Mouse (Mus musculus): ENCODE data around the gene Uqcc3.
"Not testable (repeated sequence)": the region's sequence is repeated elsewhere in the genome, so short reads cannot be mapped to it uniquely, and the experiment has no call there.

Gene Uqcc3

DNA sequence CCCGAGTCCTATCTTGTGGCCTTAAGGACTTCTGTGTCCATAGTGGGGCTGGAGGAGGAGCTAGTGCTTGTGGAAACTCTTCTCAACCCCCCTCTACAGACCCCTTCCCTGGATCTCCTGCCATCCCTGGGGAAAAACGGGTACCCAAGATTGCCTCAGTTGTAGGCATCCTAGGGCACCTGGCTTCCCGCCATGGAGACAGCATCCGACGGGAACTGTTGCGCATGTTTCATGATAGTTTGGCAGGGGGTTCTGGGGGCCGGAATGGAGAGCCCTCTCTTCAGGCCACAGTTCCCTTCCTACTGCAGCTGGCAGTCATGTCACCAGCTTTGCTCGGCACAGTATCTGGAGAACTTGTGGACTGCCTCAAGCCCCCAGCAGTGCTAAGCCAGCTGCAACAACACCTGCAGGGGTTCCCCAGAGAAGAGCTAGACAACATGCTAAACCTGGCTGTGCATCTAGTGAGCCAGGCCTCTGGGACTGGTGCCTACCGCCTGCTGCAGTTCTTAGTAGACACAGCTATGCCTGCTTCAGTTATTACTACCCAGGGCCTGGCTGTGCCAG is 14.8 kb upstream of the Uqcc3 start:
- no peak for DNase-seq (ENCODE audit: low spot score)

DNA sequence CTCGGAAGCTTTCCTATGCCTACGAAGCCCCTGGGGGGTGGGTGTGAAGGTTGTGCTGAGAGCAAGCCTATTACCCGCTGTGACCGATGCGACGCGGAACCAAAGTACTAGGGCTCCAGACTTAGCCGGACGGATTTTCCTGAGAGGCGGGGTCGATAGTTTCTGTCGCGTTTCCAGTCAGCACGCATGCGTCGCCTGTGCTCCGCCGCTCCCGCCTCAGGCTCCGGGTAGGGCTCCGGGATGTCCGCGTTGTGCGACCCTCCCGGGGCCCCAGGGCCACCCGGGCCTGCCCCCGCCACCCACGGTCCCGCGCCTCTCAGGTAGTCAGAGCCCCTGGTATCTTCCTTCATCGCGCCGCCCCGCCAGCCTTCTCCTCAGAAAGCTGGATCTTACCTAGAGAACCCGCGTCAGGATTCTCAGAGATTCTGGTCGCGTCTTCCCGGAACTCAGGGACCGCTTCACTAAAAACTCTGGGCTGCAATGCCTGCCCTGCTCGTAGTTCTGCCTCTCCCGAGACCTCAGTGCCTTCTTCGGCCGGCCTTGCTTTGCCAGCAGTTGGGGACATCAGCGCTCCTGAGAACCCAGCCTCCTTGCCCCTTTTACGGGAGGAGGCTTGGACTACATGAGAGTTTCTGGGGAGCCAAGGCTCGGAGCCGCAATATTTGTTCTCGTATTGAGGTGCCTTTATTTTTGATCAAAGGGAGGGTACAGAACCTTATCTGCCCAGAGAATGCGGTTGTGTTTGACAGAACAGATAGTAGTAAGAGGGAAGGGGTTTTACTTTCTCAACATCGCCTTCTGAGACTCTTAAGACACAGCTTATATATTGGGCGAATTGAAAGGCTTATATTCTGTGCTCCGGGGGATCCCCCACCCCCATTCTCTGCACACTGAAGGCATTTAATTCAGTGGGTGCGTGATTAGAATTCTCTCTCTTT is 12.4 kb upstream of the Uqcc3 start, which contains the start of gene Ints5:
Gene Ints5, plus strand, starts transcription at position 177 of the 938 bp plus-strand sequence.
- DNase-seq (ENCODE audit: low spot score), result peak; percentile 88

DNA sequence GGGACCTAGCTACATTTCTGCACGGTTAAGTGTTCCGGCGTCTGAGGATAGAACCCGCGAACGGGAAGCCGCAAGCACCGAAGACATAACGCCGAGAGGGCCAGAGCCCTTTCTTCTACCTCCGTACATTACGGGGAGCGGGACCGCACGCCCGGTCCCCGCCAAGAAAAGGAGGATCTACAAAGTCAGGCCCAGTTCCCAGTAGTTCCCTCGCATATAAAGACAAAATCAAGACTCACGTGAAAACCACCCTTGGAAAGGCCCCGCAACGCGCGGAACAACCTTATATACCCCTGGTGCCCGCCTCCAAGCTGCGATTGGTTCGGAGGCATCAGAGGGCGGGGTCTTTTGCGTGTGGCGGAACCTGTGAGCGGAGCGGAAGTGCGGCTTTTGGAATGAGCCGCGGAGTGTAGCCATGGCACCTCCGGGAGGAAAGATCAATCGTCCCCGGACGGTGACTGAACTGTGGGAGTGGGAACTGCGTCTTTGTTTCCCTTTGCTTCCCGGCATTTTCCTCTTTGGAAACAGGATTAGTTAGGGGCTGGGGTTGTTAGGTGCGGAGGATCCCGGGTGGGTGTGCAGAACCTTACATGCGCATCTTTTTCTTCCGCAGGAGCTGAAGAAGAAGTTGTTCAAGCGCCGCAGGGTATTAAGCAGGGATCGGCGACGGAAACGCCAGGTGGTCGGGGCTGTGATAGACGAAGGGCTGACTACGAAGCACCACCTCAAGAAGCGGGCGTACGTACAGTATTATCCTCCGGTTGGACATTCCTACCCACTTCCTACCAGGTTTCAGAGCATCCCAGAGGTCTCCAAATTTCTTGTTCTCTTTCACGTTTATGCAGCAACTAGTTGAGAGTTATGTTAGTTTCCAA is 8.0 kb upstream of the Uqcc3 start, which contains the start of the genes 1810009A15Rik and Gm49416:
Gene 1810009A15Rik, plus strand, starts transcription at position 343 of the 875 bp plus-strand sequence.
Gene Gm49416, plus strand, starts transcription at position 416 of the 875 bp plus-strand sequence.
- DNase-seq (ENCODE audit: low spot score), result peak; percentile 96

DNA sequence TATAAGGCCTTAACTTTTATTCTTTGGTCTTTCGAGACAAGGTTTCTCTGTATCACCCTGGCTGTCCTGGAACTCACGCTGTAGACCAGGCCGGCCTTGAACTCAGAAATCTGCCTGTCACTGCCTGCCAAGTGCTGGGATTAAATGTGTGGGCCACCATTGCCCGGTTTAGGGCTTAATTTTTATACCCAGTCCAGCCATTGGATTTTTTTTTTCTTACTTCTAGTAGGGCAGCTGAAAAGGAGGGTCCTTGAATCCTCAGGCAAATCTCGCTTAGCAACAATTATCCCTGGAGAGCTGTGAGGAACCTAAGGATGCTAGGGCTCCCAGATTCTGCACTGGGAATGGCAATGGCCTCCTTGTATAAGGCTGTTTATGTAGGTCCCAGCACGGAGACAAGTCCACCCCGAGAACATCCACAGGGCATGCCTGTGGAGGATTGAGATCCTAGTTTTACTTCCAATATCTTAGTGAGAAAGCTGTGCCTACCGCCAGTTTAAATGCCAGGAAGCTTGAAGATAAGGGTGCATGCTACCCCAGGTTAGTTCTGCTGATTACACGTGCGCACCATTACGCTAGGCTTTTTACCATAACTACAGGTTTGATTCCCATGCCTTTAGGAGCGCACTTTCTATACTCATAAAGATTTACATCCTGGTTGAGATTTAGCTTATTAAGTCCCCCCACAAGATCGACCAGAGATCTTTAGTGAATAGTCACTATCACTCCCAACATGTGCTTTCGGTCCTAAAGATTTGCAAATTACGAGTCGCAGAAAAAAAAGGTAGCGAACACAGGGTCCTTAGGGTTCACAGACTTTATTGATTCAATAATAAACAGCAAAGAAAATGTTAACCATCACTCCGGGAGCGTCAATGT is 7.1 kb upstream of the Uqcc3 start:
- DNase-seq (ENCODE audit: low spot score), result no peak

DNA sequence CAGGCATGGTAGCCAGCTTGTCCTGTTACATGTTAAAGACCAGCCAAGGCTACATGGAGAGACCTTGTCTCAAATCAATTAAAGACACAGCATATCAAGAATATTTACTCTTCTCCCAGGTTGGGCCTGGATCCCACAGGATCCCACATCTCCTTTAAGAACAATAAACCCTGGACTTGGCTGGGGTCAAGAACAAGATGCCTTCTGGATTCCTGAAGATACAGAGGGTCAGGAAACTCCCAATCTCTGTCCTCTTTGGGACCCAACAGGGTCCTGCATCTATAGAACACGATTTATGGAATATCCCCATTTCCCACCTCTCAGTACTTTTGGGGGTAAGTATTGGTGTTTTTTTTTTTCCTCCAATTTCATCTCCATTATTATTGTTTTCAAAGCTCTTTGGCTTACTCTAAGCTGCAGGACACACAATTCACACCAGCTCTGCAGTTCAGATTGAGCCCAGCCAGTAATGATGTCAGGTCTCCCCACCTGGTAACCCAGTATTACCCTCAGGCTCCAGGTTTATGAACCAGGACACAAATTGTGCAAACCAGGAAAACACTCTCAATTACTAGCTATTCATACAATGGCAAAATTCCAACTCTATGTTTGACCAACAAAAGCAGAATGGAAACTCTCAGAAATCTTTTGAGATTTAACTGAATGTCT is 6.3 kb upstream of the Uqcc3 start:
- DNase-seq (ENCODE audit: low spot score), result no peak

DNA sequence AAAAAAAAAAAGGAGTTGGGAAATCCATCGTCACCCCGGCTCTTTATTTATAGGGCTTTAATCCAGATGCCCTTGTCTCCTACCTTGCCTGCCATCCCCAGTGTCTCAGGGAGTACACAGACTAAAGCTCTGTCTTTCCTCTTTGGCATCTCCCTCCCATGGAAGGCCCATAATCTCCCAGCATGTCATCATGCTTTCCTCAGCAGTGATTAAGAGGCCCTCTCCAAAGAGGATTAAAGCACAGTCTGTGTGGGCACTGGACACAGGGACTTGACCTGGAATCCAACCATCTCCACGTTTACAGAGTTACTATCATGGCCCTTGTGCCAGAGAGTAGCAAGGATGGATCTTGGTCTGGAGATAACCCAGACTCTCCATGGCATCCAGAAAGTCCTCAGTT is 2.9 kb upstream of the Uqcc3 start, which contains the start of the genes Lbhd1 and Gm49403:
Gene Lbhd1, plus strand, starts transcription at position 117 of the 400 bp plus-strand sequence.
Gene Gm49403, plus strand, starts transcription at position 315 of the 400 bp plus-strand sequence.
- DNase-seq (ENCODE audit: low spot score), result no peak

DNA sequence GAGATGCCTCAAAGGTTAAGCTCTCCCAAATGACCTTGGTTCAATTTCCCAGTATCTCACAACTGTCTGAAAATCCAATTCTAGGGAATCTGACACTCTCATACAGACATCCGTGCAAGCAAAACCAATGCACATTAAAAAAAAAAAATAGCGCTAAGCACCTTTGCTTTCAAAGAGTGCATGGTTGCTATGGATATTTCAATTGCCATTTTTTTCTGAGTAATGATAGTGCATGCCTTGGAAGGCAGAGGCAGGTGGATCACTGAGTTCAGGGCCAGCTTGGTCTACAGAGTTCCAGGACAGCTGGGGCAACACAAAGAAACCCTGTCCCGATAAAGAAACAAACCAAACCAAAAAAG is 290 bp upstream of the Uqcc3 start:
- DNase-seq (ENCODE audit: low spot score), result no peak

DNA sequence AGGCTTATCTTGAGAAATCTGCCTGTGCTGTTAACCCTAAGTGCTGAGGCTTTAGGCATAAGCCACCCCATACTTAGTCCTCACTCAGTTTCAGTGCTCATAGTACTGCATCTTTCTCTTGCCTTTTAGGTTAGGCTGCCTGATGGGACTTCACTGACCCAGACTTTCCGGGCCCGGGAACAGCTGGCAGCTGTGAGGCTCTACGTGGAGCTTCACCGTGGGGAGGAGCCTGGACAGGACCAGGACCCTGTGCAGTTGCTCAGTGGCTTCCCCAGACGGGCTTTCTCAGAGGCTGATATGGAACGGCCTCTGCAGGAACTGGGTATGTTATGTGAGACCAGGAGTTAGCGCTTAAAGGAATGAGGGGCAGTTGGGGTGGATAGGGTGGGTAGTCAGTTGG is 5.7 kb downstream of the Uqcc3 start:
- no peak for DNase-seq (ENCODE audit: low spot score)

DNA sequence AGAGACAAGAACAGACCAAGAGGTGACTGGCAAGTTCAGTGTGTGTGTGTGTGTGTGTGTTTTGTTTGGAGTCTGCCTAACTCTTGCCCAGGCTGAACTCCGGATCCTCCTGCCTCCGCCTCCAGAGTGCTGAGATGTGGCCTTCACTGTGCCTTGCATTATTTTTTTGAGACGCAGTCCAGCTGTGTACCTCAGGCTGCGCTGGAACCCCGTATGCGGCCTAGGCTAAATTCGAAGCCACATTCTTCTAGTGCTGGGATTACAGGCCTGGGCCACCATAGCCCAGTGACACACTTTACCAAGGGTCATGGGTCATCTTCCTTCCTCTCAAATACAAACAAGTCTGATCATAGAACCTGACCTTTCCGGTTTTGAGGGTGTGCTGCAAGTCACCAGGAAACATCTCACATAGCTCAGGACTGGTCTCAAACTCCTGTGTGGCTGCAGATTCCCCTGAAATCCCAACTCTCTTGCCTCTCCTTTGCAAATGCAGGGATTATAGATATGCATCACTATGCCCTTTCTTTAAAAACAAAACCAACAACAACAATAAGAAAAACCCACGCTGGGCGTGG is 8.4 kb downstream of the Uqcc3 start:
- peak; percentile 68 for DNase-seq (ENCODE audit: low spot score)

DNA sequence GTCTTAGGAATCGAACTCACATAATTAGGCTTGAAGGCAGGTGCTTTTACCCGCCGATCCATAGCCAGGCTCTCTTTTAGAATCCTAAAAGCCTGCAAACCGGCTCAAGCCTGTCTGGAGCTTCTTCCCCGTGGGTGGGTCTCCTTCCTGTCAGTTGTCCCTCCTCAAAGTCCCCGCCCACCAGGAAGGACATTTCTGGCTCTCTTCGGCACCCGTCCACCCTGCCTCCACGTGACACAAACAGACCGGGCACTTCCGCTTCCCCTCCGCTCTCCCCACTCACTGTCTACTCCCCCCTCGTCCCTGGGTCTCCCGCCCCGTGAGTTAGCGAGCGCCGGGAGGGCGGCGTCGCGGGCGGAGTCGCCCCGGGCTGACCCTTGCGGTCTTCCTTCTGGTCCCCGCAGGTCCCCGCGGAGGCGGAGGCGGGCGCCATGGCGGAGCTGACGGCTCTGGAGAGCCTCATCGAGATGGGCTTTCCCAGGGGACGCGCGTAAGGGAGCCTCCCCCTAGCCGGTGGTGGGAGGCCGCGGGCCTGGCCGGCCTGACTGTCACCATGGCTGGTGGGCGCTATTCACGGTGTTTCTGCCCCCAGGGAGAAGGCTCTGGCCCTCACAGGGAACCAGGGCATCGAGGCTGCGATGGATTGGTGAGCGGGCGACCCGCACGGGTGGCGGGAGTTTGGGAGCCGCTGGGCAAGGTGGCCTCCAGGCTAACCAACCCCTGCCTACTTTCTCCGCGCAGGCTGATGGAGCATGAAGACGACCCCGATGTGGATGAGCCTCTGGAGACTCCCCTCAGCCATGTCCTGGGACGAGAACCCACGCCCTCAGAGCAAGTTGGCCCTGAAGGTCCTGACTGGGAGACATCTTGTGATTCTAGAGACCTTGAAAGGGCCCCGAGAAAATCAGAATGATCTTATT is 9.2 kb downstream of the Uqcc3 start, which contains the start of gene Ubxn1:
Gene Ubxn1, plus strand, starts transcription at position 230 of the 920 bp plus-strand sequence.
- peak; percentile 99 for DNase-seq (ENCODE audit: low spot score)

DNA sequence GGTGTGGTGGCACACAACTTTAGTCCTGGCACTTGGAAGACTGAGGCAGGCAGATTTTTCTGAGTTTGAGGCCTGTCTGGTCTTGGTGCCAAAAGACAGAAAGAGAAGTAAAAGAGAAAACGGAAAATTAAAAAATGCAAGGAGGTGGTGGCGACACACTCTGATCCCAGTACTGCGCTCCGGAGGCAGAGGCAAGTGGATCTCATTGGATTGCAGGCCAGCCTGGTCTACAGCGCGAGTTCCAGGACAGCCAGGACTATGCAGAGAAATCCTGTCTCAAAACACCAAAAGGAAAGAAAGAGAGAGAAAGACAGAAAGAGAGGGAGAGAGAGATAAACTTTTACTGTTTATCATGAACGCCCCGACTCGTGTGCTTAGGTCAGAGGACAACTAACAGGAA is 9.9 kb downstream of the Uqcc3 start:
- no peak for DNase-seq (ENCODE audit: low spot score)

DNA sequence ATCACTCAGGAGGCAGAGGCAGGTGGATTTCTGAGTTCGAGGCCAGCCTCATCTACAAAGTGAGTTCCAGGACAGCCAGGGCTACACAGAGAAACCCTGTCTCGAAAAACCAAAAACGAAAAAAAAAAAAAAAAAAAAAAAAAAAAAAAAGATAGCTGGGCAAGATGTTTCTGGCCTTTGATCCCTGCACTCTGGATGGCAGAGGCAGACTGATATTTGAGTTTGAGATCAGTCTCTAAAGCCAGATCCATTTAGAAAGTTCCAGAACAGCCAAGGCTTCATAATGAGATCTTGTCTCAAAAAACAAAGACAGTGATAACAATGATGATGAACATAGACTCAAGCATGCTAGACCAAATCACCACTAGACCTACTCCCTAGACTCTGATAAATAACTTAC is 10.3 kb downstream of the Uqcc3 start:
- not testable (repeated sequence) for DNase-seq (ENCODE audit: low spot score)

DNA sequence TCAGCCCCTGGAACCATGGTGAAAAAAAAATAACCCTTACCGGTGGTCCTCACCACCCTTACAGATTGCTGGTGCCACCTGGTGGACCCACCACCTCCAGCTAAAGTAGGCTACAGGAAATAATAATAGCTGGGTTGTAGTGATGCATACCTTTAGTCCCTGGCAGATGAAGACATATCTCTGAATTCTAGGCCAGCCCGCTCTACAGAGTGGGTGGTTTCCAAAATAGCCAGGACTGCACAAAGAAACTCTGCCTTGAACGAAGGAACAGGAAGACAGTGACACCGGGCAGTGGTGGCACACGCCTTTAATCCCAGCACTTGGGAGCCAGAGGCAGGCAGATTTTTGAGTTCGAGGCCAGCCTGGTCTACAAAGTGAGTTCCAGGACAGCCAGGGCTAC is 16.5 kb downstream of the Uqcc3 start:
- DNase-seq (ENCODE audit: low spot score), result no peak

DNA sequence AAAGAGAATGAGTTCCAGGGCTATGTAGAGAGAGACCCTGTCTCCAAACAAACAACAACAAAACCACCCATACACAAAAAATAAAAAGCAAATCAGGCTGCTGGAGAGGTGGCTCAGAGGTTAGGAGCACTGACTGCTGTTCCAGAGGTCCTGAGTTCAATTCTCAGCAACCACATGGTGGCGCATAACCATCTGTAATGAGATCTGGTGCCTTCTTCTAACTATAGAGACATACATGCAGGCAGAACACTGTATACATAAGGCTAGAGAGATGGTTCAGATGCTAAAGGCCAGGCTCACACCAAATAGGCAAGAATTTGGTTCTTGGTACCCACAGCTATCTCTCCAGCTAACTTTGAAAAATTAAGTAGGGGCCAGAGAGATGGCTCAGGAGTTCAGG is 21.7 kb downstream of the Uqcc3 start:
- DNase-seq (ENCODE audit: low spot score), result no peak

DNA sequence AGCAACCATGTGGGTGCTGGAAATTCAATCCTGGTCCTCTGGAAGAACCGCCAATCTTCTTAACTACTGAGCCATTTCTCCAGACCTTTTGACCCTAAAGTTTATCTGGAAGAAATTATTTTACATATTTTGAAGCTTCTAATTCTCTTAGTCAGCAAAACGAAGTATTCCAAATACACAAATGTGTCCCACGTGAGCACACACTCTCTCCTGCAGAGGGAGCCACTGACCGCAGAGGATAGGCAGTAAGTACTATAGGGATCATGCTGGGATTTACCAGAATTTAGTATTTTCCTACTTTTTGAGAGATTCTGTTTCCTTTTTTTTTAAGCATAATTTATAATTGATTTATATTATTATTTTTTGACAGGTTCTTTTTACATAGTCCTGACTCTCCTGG is 23.0 kb downstream of the Uqcc3 start:
- DNase-seq (ENCODE audit: low spot score), result no peak

DNA sequence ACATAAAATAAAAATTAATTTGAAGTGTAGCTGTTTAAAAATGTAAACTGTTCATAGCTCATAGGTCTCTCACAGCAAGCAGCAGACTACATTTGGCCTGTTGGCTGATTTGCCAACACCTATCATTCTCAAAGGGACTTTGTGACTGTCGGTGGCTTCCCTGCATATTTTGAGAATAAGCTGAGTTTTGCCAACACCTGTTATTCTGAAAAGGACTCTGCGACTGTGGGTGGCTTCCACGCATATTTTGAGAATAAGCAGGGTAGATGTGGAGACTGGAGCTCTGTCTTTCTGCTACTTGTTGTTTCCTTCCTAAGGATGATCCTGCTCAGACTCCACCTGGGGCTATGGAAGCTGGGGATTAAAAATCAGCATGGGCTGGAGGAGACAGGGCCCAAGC is 27.6 kb downstream of the Uqcc3 start:
- no peak for DNase-seq (ENCODE audit: low spot score)

DNA sequence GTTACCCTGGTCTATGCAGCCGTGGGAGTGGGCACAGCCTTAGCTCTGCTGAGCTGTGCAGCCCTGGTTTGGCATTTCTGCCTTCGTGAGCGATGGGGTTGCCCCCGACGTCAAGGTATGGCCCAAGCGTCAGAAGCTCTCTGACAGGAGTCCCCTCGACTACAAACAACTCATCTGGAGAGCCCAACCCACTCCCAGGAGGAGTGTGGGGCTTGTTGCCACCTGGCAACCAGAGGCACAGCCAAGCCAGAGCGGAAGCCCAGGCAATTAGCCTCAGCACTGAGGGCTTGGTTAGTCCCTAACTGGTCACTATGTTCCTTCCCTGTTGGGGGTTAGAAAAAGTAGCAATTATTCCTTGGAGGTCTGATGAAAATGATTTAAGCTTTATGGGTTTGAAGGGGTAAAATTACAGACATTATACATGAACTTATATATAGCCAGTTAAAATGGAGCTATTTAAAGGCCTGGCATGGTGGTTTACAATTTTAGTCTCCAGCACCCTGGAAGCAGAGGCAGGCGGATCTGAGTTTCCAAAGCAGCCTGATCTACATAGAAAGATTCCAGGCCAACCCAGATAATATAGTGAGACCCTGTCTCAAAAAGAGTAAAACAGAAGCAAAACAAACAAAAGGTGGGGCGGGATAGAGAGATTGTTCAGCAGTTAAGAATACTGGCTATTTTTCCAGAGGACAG is 28.3 kb downstream of the Uqcc3 start:
- DNase-seq (ENCODE audit: low spot score), result no peak

DNA sequence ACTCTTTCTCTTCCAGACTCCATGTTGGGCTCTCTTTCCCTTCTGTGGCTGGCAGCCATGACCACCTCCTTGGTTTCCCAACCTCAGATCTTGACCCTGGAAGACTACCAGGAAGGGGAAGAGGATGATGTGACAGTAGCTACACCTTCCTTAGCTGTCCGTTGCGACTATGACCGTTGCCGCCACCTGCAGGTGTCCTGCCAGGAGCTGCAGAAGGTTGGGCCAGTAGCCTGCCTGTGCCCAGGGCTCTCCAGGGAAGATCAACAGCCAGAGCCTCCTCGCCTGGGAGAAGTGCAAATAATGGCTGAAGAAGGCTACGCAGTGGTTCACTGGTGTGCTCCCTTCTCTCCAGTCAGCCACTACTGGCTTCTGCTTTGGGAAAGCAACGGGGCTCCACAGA is 29.1 kb downstream of the Uqcc3 start:
- no peak for DNase-seq (ENCODE audit: low spot score)

Measured in yolk sac, embryonic 10.5 days (tissue).